Mouse (Mus musculus) forebrain, postnatal 0 days (tissue): Measurements from ENCODE around the gene Cfap57. TPM values are rescaled to one million over a fixed set of nuclear protein-coding genes. Genes with fewer than 3 reads are reported as not detected.

ENCODE experiments used
- ATAC-seq: fragments of 200-750 bp; cut with Nextera tagmentation; 2 replicates; pipeline ENCODE4 v1.8.0; 2017; ENCODE audit warnings: mild to moderate bottlenecking, moderate library complexity
- DNase-seq: peaks from one replicate; pipeline ENCODE4 v3.0.0-alpha.2; 2015
- H3K27ac ChIP-seq: fragments of 300-500 bp; sonication (generic); 2 replicates; pipeline ENCODE4 v1.5.1; 2014; ENCODE audit warnings: low read depth, mild to moderate bottlenecking, antibody characterized with exemption, low read length, moderate library complexity, mixed read lengths
- H3K27me3 ChIP-seq: fragments of 300-500 bp; sonication (generic); 2 replicates; pipeline ENCODE4 v1.6.1; 2014; ENCODE audit warnings: mild to moderate bottlenecking, low read length, mixed read lengths; ENCODE audit not compliant: insufficient read depth
- H3K36me3 ChIP-seq: fragments of 300-500 bp; sonication (generic); 2 replicates; pipeline ENCODE4 v1.6.1; 2014; ENCODE audit warnings: mild to moderate bottlenecking, moderate library complexity; ENCODE audit not compliant: insufficient read depth
- H3K4me1 ChIP-seq: fragments of 300-500 bp; sonication (generic); 2 replicates; pipeline ENCODE4 v1.6.1; 2014; ENCODE audit warnings: antibody characterized with exemption; ENCODE audit not compliant: insufficient read depth
- H3K4me2 ChIP-seq: fragments of 300-500 bp; sonication (generic); 2 replicates; pipeline ENCODE4 v1.6.1; 2014; ENCODE audit warnings: low read depth, mild to moderate bottlenecking, moderate library complexity
- H3K4me3 ChIP-seq: fragments of 300-500 bp; sonication (generic); 2 replicates; pipeline ENCODE4 v1.5.1; 2014; ENCODE audit warnings: low read depth, low read length, mixed read lengths
- H3K9ac ChIP-seq: fragments of 300-500 bp; sonication (generic); 2 replicates; pipeline ENCODE4 v1.6.1; 2014; ENCODE audit warnings: mild to moderate bottlenecking
- H3K9me3 ChIP-seq: fragments of 300-500 bp; sonication (generic); 2 replicates; pipeline ENCODE4 v1.6.1; 2016; ENCODE audit warnings: low read length
- CTCF ChIP-seq: sonication (generic); IDR thresholded peaks from 2 replicates; pipeline ENCODE4 v1.5.1; 2016; ENCODE audit warnings: antibody characterized with exemption, control low read depth, low read depth
- WGBS: fragments of 180-500 bp; shearing (Covaris S2); extraction: QIAGEN DNeasy Blood & Tissue Kit; methylation state at CpG from one replicate; pipeline ENCODE4 v1.1.7; 2014; 5-methylcytosine and 5-hydroxymethylcytosine counted together
- polyA plus RNA-seq: library from polyadenylated mRNA; unstranded; fragments of >200 nt; fragmentation: Nextera tagmentation; extraction: Ambion mirVana; gene quantifications from 2 replicates; pipeline ENCODE4 v1.2.1, GENCODE M21; 2015
- total RNA-seq: library from RNA; depleted of rRNA; stranded (reverse); fragments of >200 nt; gene quantifications from 2 replicates; pipeline ENCODE4 v1.2.3, GENCODE M21; 2014; rRNA removed

The Cfap57 gene
- total RNA-seq (0.69 and 2.0 TPM in 2 replicates), polyA plus RNA-seq (0.89 and 1.3 TPM in 2 replicates)

GRCm38 (mm10) chr4:118620279-118620966 lies at the start of gene Cfap57, which contains the start of gene Ebna1bp2:
TSS of gene Cfap57 (minus strand) at chr4:118620777.
TSS of gene Ebna1bp2 (plus strand) at chr4:118620799.
- peak within 1 kb of the TSS; percentile 66 for H3K9ac ChIP-seq
- H3K4me3 ChIP-seq: peak within 1 kb of the TSS; percentile 77
- peak; percentile 98 for ATAC-seq
- 3% methylated on average over 33 of the region's 41 CpGs for WGBS
- no peaks in the 10 kb centered on the region for H3K27me3 ChIP-seq
- no peak for TF ChIP-seq CTCF
- peaks cover 24% of the 10 kb centered on the region for H3K36me3 ChIP-seq
- peaks cover 6% of the 10 kb centered on the region; the same call in 1 of the 2 replicates for H3K9me3 ChIP-seq
- H3K27ac ChIP-seq: peak within 1 kb of the TSS; percentile 66
- H3K4me2 ChIP-seq: peak within 1 kb of the TSS; percentile 72
- H3K4me1 ChIP-seq: no peaks in the 10 kb centered on the region; the same call in 1 of the 2 replicates
- DNase-seq: peak; percentile 96

DNA sequence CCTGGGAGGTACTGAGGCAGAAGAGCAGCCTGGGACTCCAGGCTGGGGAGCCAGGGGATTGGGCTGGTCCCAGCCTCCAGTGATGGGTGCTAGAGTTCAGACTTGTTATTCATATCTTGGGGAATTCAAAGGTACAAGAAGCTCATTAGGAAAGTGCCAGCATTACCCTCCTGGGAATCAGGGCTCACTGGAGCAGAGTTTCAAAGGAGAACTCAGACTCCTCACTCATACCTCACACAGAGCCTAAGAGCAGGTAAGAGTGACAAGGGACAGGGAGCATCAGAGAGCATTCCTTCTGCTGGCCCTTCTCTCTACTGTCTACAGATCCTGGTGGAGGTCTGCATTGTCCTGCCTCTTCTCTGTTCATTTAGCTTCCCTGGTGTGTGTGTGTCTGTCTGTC lies 38.1 kb upstream of the Cfap57 start, which contains the start of gene Olfr62:
TSS of gene Olfr62 (plus strand) at position 301 of the 400 bp plus-strand sequence.
- H3K4me2 ChIP-seq: no peak within 1 kb of the TSS
- ATAC-seq (no peak), DNase-seq (no peak)
- no peaks in the 10 kb centered on the region for H3K4me1 ChIP-seq
- no peaks in the 10 kb centered on the region for H3K9me3 ChIP-seq
- no peak for TF ChIP-seq CTCF
- no peak within 1 kb of the TSS for H3K4me3 ChIP-seq
- no peaks in the 10 kb centered on the region for H3K27me3 ChIP-seq
- H3K27ac ChIP-seq: no peak within 1 kb of the TSS
- no peaks in the 10 kb centered on the region for H3K36me3 ChIP-seq
- no peak within 1 kb of the TSS for H3K9ac ChIP-seq

- no peak overlapping the region for H3K9ac ChIP-seq
- H3K4me2 ChIP-seq: no peak overlapping the region
- 4% methylated on average over 2 of the region's 2 CpGs for WGBS
- H3K4me1 ChIP-seq: no peaks in the 10 kb centered on the region
- no peak overlapping the region for H3K4me3 ChIP-seq
- DNase-seq (peak; percentile 63), ATAC-seq (no peak)
- peak; percentile 76 for TF ChIP-seq CTCF
- H3K27ac ChIP-seq: no peak overlapping the region
- H3K27me3 ChIP-seq: no peaks in the 10 kb centered on the region
- H3K36me3 ChIP-seq: no peaks in the 10 kb centered on the region
- H3K9me3 ChIP-seq: no peaks in the 10 kb centered on the region
These were observed 24.7 kb upstream of the Cfap57 start for GRCm38 (mm10) chr4:118645234-118645633.

DNA sequence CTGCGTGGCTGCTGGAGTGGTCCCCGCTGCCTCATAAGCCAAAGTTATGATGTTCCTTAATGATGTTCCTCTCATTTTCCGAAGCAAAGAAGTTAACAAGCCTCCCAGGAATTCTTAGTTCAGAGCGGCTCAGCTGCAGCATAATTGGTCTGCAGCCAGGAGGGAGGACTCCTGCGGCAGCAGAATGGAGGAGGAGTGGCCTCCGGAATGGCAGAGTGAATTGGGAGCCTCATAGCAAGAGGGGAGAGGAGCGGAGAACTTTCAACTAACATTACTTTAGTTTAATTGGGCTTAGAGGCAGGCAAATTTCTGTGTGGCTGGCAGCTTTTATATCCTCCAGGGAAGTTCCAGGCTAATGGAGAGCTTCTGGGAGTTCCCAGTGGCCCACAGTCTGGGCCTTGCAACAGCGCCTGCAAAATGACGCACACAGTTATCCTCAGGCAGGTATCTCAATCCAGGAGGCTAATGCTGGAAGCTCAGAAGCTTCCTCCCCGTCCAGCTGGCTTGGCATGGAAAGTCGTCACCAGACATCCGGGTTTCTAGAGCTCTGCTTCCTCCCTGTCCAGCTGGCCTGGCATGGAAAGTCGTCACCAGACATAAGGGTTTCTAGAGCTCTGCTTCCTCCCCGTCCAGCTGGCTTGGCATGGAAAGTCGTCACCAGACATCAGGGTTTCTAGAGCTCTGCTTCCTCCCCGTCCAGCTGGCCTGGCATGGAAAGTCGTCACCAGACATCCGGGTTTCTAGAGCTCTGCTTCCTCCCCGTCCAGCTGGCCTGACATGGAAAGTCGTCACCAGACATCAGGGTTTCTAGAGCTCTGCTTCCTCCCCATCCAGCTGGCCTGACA lies 22.0 kb upstream of the Cfap57 start:
- Histone ChIP-seq H3K9me3 (no peaks in the 10 kb centered on the region), H3K36me3 (no peaks in the 10 kb centered on the region), H3K9ac (no peak overlapping the region), H3K27ac (no peak overlapping the region), H3K27me3 (no peaks in the 10 kb centered on the region), H3K4me2 (no peak overlapping the region), H3K4me3 (no peak overlapping the region), H3K4me1 (no peaks in the 10 kb centered on the region)
- DNase-seq (peak; percentile 37), ATAC-seq (no peak)
- no peak for TF ChIP-seq CTCF
- WGBS: 29% methylated on average over 20 of the region's 20 CpGs

- H3K9ac ChIP-seq: no peak overlapping the region
- H3K36me3 ChIP-seq: peaks cover 61% of the 10 kb centered on the region
- no peak overlapping the region for H3K27ac ChIP-seq
- ATAC-seq (no peak), DNase-seq (no peak)
- no peaks in the 10 kb centered on the region for H3K4me1 ChIP-seq
- no peak overlapping the region for H3K4me3 ChIP-seq
- 67% methylated on average over 5 of the region's 5 CpGs for WGBS
- no peaks in the 10 kb centered on the region for H3K9me3 ChIP-seq
- TF ChIP-seq CTCF: no peak
- no peaks in the 10 kb centered on the region for H3K27me3 ChIP-seq
- no peak overlapping the region for H3K4me2 ChIP-seq
These were observed 9.7 kb upstream of the Cfap57 start for GRCm38 (mm10) chr4:118630261-118630660.

DNA sequence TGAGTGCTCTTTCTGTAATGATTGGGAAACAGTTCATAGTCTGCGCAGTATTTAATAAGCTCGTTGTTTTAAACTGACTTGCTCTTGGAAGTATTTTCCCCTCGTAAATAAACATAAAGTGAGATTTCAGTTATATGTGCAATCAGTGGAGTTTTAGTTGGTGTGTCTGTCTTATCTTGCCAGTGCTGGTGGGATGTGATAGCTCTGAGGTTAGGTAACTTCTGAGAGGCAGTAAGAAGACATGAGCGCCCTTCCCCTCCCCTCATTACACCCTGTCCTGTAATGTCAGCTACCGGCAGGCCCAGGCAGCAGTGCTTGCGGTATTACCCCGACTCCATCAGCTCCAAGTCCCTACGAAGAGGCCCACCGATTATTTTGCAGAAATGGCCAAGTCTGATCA lies 1.2 kb upstream of the Cfap57 start:
- peak overlapping the region; percentile 66 for H3K9ac ChIP-seq
- H3K4me1 ChIP-seq: no peaks in the 10 kb centered on the region; the same call in 1 of the 2 replicates
- H3K4me2 ChIP-seq: peak overlapping the region; percentile 72
- H3K36me3 ChIP-seq: peaks cover 37% of the 10 kb centered on the region
- no peak for ATAC-seq
- H3K27me3 ChIP-seq: no peaks in the 10 kb centered on the region
- H3K9me3 ChIP-seq: peaks cover 6% of the 10 kb centered on the region; the same call in 1 of the 2 replicates
- WGBS: 90% methylated on average over 9 of the region's 9 CpGs
- TF ChIP-seq CTCF: no peak
- H3K27ac ChIP-seq: no peak overlapping the region
- DNase-seq: no peak
- peak overlapping the region; percentile 77 for H3K4me3 ChIP-seq
